Mouse (Mus musculus) intestine, embryonic 14.5 days (tissue): ENCODE data around the gene Rasa3. TPM values are rescaled to one million over a fixed set of nuclear protein-coding genes. Genes with fewer than 3 reads are reported as not detected.
A peak's percentile ranks its signal among the peaks of the same experiment; 100 is the strongest.

Experiments used
- ATAC-seq: fragments of 200-750 bp; cut with Nextera tagmentation; replicated peaks from 2 replicates; pipeline ENCODE4 v1.8.0; 2017; ENCODE audit warnings: low read depth, moderate number of reproducible peaks, moderate TSS enrichment, moderate library complexity; ENCODE audit not compliant: low FRiP score, low TSS enrichment
- DNase-seq: peaks from one replicate; pipeline ENCODE4 v3.0.0-alpha.2; 2018; ENCODE audit warnings: low spot score
- H3K27ac ChIP-seq: fragments of 300-500 bp; sonication (generic); 2 replicates; pipeline ENCODE4 v1.5.1; 2014; ENCODE audit warnings: low read depth, mild to moderate bottlenecking, control low read depth
- H3K27me3 ChIP-seq: fragments of 300-500 bp; sonication (generic); replicated peaks from 2 replicates; pipeline ENCODE4 v1.6.1; 2014; ENCODE audit warnings: low read length, control low read depth; ENCODE audit not compliant: control insufficient read depth, insufficient read depth
- H3K36me3 ChIP-seq: fragments of 300-500 bp; sonication (generic); 2 replicates; pipeline ENCODE4 v1.6.1; 2014; ENCODE audit warnings: low read length, control low read depth; ENCODE audit not compliant: control insufficient read depth, insufficient read depth
- H3K4me1 ChIP-seq: fragments of 300-500 bp; sonication (generic); replicated peaks from 2 replicates; pipeline ENCODE4 v1.6.1; 2014; ENCODE audit warnings: low read length, control low read depth, mixed read lengths; ENCODE audit not compliant: control insufficient read depth, insufficient read depth
- H3K4me2 ChIP-seq: fragments of 300-500 bp; sonication (generic); 2 replicates; pipeline ENCODE4 v1.6.1; 2014; ENCODE audit warnings: low read length
- H3K4me3 ChIP-seq: fragments of 300-500 bp; sonication (generic); 2 replicates; pipeline ENCODE4 v1.5.1; 2014; ENCODE audit warnings: low read depth, low read length, control low read depth, mixed read lengths
- H3K9ac ChIP-seq: fragments of 300-500 bp; sonication (generic); 2 replicates; pipeline ENCODE4 v1.6.1; 2014; ENCODE audit warnings: mild to moderate bottlenecking, low read length
- H3K9me3 ChIP-seq: fragments of 300-500 bp; sonication (generic); 2 replicates; pipeline ENCODE4 v1.6.1; 2016; ENCODE audit warnings: low read length, control low read depth; ENCODE audit not compliant: control insufficient read depth
- WGBS: fragments of 180-500 bp; shearing (Covaris S2); extraction: QIAGEN DNeasy Blood & Tissue Kit; methylation state at CpG from one replicate; pipeline ENCODE4 v1.1.7; 2014; 5-methylcytosine and 5-hydroxymethylcytosine counted together
- polyA plus RNA-seq: library from polyadenylated mRNA; unstranded; fragments of >200 nt; fragmentation: Nextera tagmentation; extraction: Ambion mirVana; gene quantifications from 2 replicates; pipeline ENCODE4 v1.2.1, GENCODE M21; 2014

Gene Rasa3
- polyA plus RNA-seq = 24.9 and 27.8 TPM in 2 replicates

- ATAC-seq (peak; percentile 99), DNase-seq (no peak)
- H3K27ac ChIP-seq = peak within 1 kb of the TSS; percentile 63
- H3K4me3 ChIP-seq = peak within 1 kb of the TSS; percentile 54
- H3K9ac ChIP-seq = peak within 1 kb of the TSS; percentile 59
- peaks cover 17% of the 10 kb centered on the region for H3K4me1 ChIP-seq
- under 1% methylated on average over 42 of the region's 42 CpGs for WGBS
- no peaks in the 10 kb centered on the region for H3K9me3 ChIP-seq
- H3K27me3 ChIP-seq = 0 out of 2 replicates have a peak, but pooled peaks cover 3% of the 10 kb centered on the region
- H3K36me3 ChIP-seq = no peaks in the 10 kb centered on the region
- peak within 1 kb of the TSS; percentile 77 for H3K4me2 ChIP-seq
Measured at GRCm38 (mm10) chr8:13677413-13677883, at the start of gene Rasa3. TSS of gene Rasa3 (minus strand) at chr8:13677603.

GRCm38 (mm10) chr8:13725722-13726121, 48.3 kb upstream of the Rasa3 start:
- peak; percentile 61 for DNase-seq
- no peak overlapping the region for H3K27ac ChIP-seq

GRCm38 (mm10) chr8:13718980-13719379, 41.6 kb upstream of the Rasa3 start:
- no peaks in the 10 kb centered on the region for H3K27me3 ChIP-seq
- no peaks in the 10 kb centered on the region for H3K9me3 ChIP-seq
- no peaks in the 10 kb centered on the region for H3K36me3 ChIP-seq
- H3K4me2 ChIP-seq = no peak overlapping the region
- no peaks in the 10 kb centered on the region for H3K4me1 ChIP-seq
- 94% methylated on average over 8 of the region's 8 CpGs for WGBS
- no peak overlapping the region for H3K4me3 ChIP-seq
- ATAC-seq (no peak), DNase-seq (no peak)
- H3K27ac ChIP-seq = no peak overlapping the region
- no peak overlapping the region for H3K9ac ChIP-seq

More at GRCm38 (mm10) chr8:13725722-13726121, 48.3 kb upstream of the Rasa3 start:
- no peaks in the 10 kb centered on the region for H3K9me3 ChIP-seq
- H3K9ac ChIP-seq = no peak overlapping the region
- no peaks in the 10 kb centered on the region for H3K36me3 ChIP-seq
- H3K4me2 ChIP-seq = no peak overlapping the region
- no peak for ATAC-seq
- no peak overlapping the region for H3K4me3 ChIP-seq
- no peaks in the 10 kb centered on the region for H3K27me3 ChIP-seq
- H3K4me1 ChIP-seq = no peaks in the 10 kb centered on the region

GRCm38 (mm10) chr8:13708514-13708913, 31.1 kb upstream of the Rasa3 start:
- H3K9me3 ChIP-seq = no peaks in the 10 kb centered on the region
- H3K36me3 ChIP-seq = no peaks in the 10 kb centered on the region
- H3K27ac ChIP-seq = no peak overlapping the region
- no peaks in the 10 kb centered on the region for H3K27me3 ChIP-seq
- no peak for DNase-seq
- no peak overlapping the region for H3K9ac ChIP-seq
- no peak for ATAC-seq
- no peak overlapping the region for H3K4me2 ChIP-seq
- H3K4me1 ChIP-seq = 0 out of 2 replicates have a peak, but pooled peaks cover 6% of the 10 kb centered on the region
- 91% methylated on average over 5 of the region's 5 CpGs for WGBS
- H3K4me3 ChIP-seq = no peak overlapping the region

- H3K27me3 ChIP-seq = no peaks in the 10 kb centered on the region
- no peak overlapping the region for H3K27ac ChIP-seq
- WGBS = 85% methylated on average over 5 of the region's 5 CpGs
- no peaks in the 10 kb centered on the region for H3K9me3 ChIP-seq
- DNase-seq = no peak
- H3K4me1 ChIP-seq = 0 out of 2 replicates have a peak, but pooled peaks cover 11% of the 10 kb centered on the region
- ATAC-seq = no peak
- no peak overlapping the region for H3K9ac ChIP-seq
- H3K4me2 ChIP-seq = no peak overlapping the region
- no peaks in the 10 kb centered on the region for H3K36me3 ChIP-seq
- H3K4me3 ChIP-seq = no peak overlapping the region
Measured at GRCm38 (mm10) chr8:13706918-13707317, 29.5 kb upstream of the Rasa3 start.

GRCm38 (mm10) chr8:13705668-13706067, 28.3 kb upstream of the Rasa3 start, which contains the start of gene Cfap97d2:
TSS of gene Cfap97d2 (plus strand) at chr8:13705889.
- Histone ChIP-seq H3K4me2 (0 out of 2 replicates have a peak within 1 kb of the TSS, but pooled peaks have one; percentile 8), H3K27me3 (no peaks in the 10 kb centered on the region), H3K4me3 (no peak within 1 kb of the TSS), H3K9ac (no peak within 1 kb of the TSS), H3K27ac (no peak within 1 kb of the TSS), H3K36me3 (no peaks in the 10 kb centered on the region), H3K4me1 (0 out of 2 replicates have a peak, but pooled peaks cover 11% of the 10 kb centered on the region), H3K9me3 (no peaks in the 10 kb centered on the region)
- ATAC-seq = peak; percentile 74
- DNase-seq = no peak
- 7% methylated on average over 5 of the region's 5 CpGs for WGBS

GRCm38 (mm10) chr8:13704301-13704700, 26.9 kb upstream of the Rasa3 start:
- H3K4me1 ChIP-seq = 0 out of 2 replicates have a peak, but pooled peaks cover 11% of the 10 kb centered on the region
- ATAC-seq (no peak), DNase-seq (no peak)
- H3K27me3 ChIP-seq = no peaks in the 10 kb centered on the region
- no peak overlapping the region for H3K4me2 ChIP-seq
- 80% methylated on average over 4 of the region's 4 CpGs for WGBS
- H3K27ac ChIP-seq = no peak overlapping the region
- no peaks in the 10 kb centered on the region for H3K36me3 ChIP-seq
- no peak overlapping the region for H3K4me3 ChIP-seq
- no peak overlapping the region for H3K9ac ChIP-seq
- no peaks in the 10 kb centered on the region for H3K9me3 ChIP-seq

GRCm38 (mm10) chr8:13703756-13704155, 26.4 kb upstream of the Rasa3 start:
- 90% methylated on average over 6 of the region's 6 CpGs for WGBS
- H3K9ac ChIP-seq = no peak overlapping the region
- ATAC-seq (no peak), DNase-seq (no peak)
- H3K4me3 ChIP-seq = no peak overlapping the region
- H3K27ac ChIP-seq = no peak overlapping the region
- no peaks in the 10 kb centered on the region for H3K36me3 ChIP-seq
- H3K4me2 ChIP-seq = no peak overlapping the region
- 0 out of 2 replicates have a peak, but pooled peaks cover 11% of the 10 kb centered on the region for H3K4me1 ChIP-seq
- H3K27me3 ChIP-seq = no peaks in the 10 kb centered on the region
- no peaks in the 10 kb centered on the region for H3K9me3 ChIP-seq

GRCm38 (mm10) chr8:13702755-13703154, 25.4 kb upstream of the Rasa3 start:
- no peak overlapping the region for H3K4me3 ChIP-seq
- H3K36me3 ChIP-seq = no peaks in the 10 kb centered on the region
- 0 out of 2 replicates have a peak, but pooled peaks cover 11% of the 10 kb centered on the region for H3K4me1 ChIP-seq
- H3K9me3 ChIP-seq = no peaks in the 10 kb centered on the region
- ATAC-seq = no peak
- 35% methylated on average over 4 of the region's 4 CpGs for WGBS
- no peaks in the 10 kb centered on the region for H3K27me3 ChIP-seq
- no peak for DNase-seq
- H3K27ac ChIP-seq = no peak overlapping the region
- H3K9ac ChIP-seq = no peak overlapping the region
- H3K4me2 ChIP-seq = no peak overlapping the region
